Mouse (Mus musculus): ENCODE measurements around the gene Zfp184. TPM values are rescaled to one million over a fixed set of nuclear protein-coding genes. Genes with fewer than 3 reads are reported as not detected.
A peak's percentile ranks its signal among the peaks of the same experiment; 100 is the strongest.

Zfp184 gene
- polyA plus RNA-seq, 1 experiment from 2014 or later = 7.6 TPM

GRCm38 (mm10) chr13:21917040-21917439 is 27.9 kb upstream of the Zfp184 start:
- Histone ChIP-seq H3K9ac (ENCODE audit: low read depth, low read length) (no peak overlapping the region), H3K4me2 (ENCODE audit: low read depth, low read length) (peak overlapping the region; percentile 61), H3K4me3 (ENCODE audit: low read depth, low read length) (peak overlapping the region; percentile 48), H3K9me3 (ENCODE audit: control insufficient read depth, low read length) (no peaks in the 10 kb centered on the region), H3K4me1 (ENCODE audit: control insufficient read depth, insufficient read depth, low read length) (no peaks in the 10 kb centered on the region), H3K36me3 (ENCODE audit: control insufficient read depth, insufficient read depth, low read length) (no peaks in the 10 kb centered on the region), H3K27me3 (replicated peaks; ENCODE audit: control insufficient read depth, insufficient read depth, low read length) (peaks cover 22% of the 10 kb centered on the region), H3K27ac (replicated peaks; ENCODE audit: low read depth, low read length) (no peak overlapping the region)
- peak; percentile 63 for DNase-seq (ENCODE audit: low spot score)
- ATAC-seq (ENCODE audit: low read depth) = no peak; the same call in 1 of the 2 replicates
- 7% methylated on average over 13 of the region's 13 CpGs for WGBS

DNA sequence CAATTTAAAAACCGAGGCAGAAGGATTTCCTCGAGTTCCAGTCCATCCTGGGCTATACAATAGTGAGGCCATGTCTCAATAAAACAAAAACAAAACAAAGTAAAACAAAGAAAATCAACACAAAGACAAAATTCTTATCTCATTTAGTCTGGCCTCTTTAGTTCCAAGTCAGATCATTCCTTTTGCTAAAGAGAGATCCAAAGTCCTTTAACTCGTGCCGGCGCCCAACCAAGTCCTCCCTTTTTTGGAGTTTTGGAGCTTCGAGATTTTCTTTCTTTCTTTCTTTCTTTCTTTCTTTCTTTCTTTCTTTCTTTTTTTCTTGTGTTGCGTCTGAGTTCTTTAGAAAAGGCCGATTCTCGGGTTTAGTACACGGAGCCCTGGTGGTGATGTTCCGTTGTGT is 27.4 kb upstream of the Zfp184 start:
- peak overlapping the region; percentile 61 for H3K4me2 ChIP-seq (ENCODE audit: low read depth, low read length)
- H3K27ac ChIP-seq (replicated peaks; ENCODE audit: low read depth, low read length) = no peak overlapping the region
- H3K36me3 ChIP-seq (ENCODE audit: control insufficient read depth, insufficient read depth, low read length) = no peaks in the 10 kb centered on the region
- WGBS = 2% methylated on average over 11 of the region's 11 CpGs
- DNase-seq (ENCODE audit: low spot score) = no peak
- no peak overlapping the region for H3K9ac ChIP-seq (ENCODE audit: low read depth, low read length)
- H3K4me3 ChIP-seq (ENCODE audit: low read depth, low read length) = peak overlapping the region; percentile 48
- H3K9me3 ChIP-seq (ENCODE audit: control insufficient read depth, low read length) = no peaks in the 10 kb centered on the region
- H3K27me3 ChIP-seq (replicated peaks; ENCODE audit: control insufficient read depth, insufficient read depth, low read length) = peaks cover 22% of the 10 kb centered on the region
- H3K4me1 ChIP-seq (ENCODE audit: control insufficient read depth, insufficient read depth, low read length) = no peaks in the 10 kb centered on the region
- no peak for ATAC-seq (ENCODE audit: low read depth)

DNA sequence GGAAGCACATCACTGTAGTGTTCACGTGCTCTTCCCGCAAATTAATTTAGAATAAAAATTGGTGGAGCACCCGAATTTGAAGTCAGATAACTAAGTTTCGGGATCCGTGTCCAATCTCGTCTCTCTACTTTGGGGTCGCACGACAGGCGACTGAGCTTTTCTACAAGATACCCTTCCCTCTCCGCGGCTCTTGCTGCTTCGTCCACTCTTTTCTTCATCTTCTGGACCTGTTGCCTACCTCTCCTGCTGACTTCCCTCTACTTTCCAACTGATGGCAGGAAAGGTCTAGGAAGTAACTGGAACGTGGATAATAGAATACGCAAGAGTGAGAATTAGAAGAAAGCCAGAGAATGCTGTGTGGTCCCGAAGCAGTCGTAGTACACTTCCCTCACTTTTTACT is 26.9 kb upstream of the Zfp184 start:
- Histone ChIP-seq H3K27ac (replicated peaks; ENCODE audit: low read depth, low read length) (no peak overlapping the region), H3K4me2 (ENCODE audit: low read depth, low read length) (peak overlapping the region; percentile 61), H3K36me3 (ENCODE audit: control insufficient read depth, insufficient read depth, low read length) (no peaks in the 10 kb centered on the region), H3K9me3 (ENCODE audit: control insufficient read depth, low read length) (no peaks in the 10 kb centered on the region), H3K9ac (ENCODE audit: low read depth, low read length) (peak overlapping the region; percentile 10; the same call in 1 of the 2 replicates), H3K4me1 (ENCODE audit: control insufficient read depth, insufficient read depth, low read length) (no peaks in the 10 kb centered on the region), H3K27me3 (replicated peaks; ENCODE audit: control insufficient read depth, insufficient read depth, low read length) (peaks cover 22% of the 10 kb centered on the region), H3K4me3 (ENCODE audit: low read depth, low read length) (peak overlapping the region; percentile 48)
- ATAC-seq (ENCODE audit: low read depth) (no peak), DNase-seq (ENCODE audit: low spot score) (no peak)
- under 1% methylated on average over 16 of the region's 16 CpGs for WGBS

- peak overlapping the region; percentile 48 for H3K4me3 ChIP-seq (ENCODE audit: low read depth, low read length)
- H3K27me3 ChIP-seq (replicated peaks; ENCODE audit: control insufficient read depth, insufficient read depth, low read length) = peaks cover 22% of the 10 kb centered on the region
- DNase-seq (ENCODE audit: low spot score) = peak; percentile 87
- H3K4me1 ChIP-seq (ENCODE audit: control insufficient read depth, insufficient read depth, low read length) = no peaks in the 10 kb centered on the region
- ATAC-seq (ENCODE audit: low read depth) = peak; percentile 90
- H3K9me3 ChIP-seq (ENCODE audit: control insufficient read depth, low read length) = no peaks in the 10 kb centered on the region
- under 1% methylated on average over 38 of the region's 38 CpGs for WGBS
- peak overlapping the region; percentile 61 for H3K4me2 ChIP-seq (ENCODE audit: low read depth, low read length)
- no peaks in the 10 kb centered on the region for H3K36me3 ChIP-seq (ENCODE audit: control insufficient read depth, insufficient read depth, low read length)
- peak overlapping the region; percentile 62 for H3K9ac ChIP-seq (ENCODE audit: low read depth, low read length)
- H3K27ac ChIP-seq (replicated peaks; ENCODE audit: low read depth, low read length) = no peak overlapping the region
Observed at GRCm38 (mm10) chr13:21918570-21919419, 26.1 kb upstream of the Zfp184 start.

DNA sequence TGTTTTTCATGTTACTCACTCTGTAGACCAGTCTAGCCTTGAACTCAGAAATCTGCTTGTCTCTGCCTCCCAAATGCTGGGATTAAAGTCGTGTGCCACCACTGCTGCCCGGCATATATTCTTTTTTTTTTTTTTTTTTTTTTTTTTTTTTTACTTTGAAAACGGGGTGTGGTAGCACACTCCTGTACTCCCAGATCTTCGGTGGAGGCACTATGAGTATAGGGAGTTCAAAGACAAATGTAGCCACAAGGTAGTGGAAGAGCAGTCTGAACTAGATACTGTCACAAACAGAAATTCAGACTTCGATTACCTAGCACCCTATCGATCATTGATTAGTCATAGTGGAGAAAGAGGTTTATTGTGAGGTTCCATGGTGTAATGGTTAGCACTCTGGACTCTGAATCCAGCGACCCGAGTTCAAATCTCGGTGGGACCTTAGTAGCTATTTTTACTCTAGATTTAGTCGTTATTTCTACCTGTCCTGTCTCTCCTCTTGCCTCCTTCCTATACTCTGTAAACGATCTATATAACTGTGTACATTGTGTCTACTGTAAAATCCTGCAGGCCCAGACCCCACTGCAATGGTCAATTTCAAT is 25.0 kb upstream of the Zfp184 start:
- no peak overlapping the region for H3K9ac ChIP-seq (ENCODE audit: low read depth, low read length)
- H3K36me3 ChIP-seq (ENCODE audit: control insufficient read depth, insufficient read depth, low read length) = no peaks in the 10 kb centered on the region
- H3K4me3 ChIP-seq (ENCODE audit: low read depth, low read length) = peak overlapping the region; percentile 48; the same call in 1 of the 2 replicates
- H3K27ac ChIP-seq (replicated peaks; ENCODE audit: low read depth, low read length) = no peak overlapping the region
- no peak overlapping the region for H3K4me2 ChIP-seq (ENCODE audit: low read depth, low read length)
- DNase-seq (ENCODE audit: low spot score) (no peak), ATAC-seq (ENCODE audit: low read depth) (no peak)
- H3K9me3 ChIP-seq (ENCODE audit: control insufficient read depth, low read length) = no peaks in the 10 kb centered on the region
- H3K4me1 ChIP-seq (ENCODE audit: control insufficient read depth, insufficient read depth, low read length) = no peaks in the 10 kb centered on the region
- 4% methylated on average over 11 of the region's 11 CpGs for WGBS
- peaks cover 18% of the 10 kb centered on the region for H3K27me3 ChIP-seq (replicated peaks; ENCODE audit: control insufficient read depth, insufficient read depth, low read length)

DNA sequence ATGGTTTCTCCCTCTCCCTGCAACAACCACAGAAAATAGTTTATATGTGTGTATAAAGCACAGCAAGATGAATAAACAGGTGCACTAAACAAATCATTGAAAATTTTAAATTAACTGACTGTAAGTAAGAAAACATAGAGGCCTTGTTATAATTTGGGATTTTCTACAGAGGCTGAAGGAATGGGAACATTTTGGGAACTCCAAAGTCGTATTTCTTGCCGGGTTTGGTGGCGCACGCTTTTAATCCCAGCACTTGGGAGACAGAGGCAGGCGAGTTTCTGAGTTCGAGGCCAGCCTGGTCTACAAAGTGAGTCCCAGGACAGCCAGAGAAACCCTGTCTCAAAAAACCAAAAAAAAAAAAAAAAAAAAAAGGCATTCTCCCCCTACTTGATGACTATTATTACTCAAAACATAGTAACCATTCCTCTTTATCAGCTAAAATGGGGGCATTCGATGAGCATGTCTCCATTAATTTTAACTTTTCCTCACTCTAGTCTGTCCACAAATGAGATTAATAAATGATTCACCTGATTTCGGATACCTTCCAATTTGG is 24.1 kb upstream of the Zfp184 start:
- Histone ChIP-seq H3K4me1 (ENCODE audit: control insufficient read depth, insufficient read depth, low read length) (no peaks in the 10 kb centered on the region), H3K27me3 (replicated peaks; ENCODE audit: control insufficient read depth, insufficient read depth, low read length) (peaks cover 10% of the 10 kb centered on the region; the same call in 1 of the 2 replicates), H3K9me3 (ENCODE audit: control insufficient read depth, low read length) (no peaks in the 10 kb centered on the region), H3K27ac (replicated peaks; ENCODE audit: low read depth, low read length) (no peak overlapping the region), H3K4me2 (ENCODE audit: low read depth, low read length) (no peak overlapping the region), H3K4me3 (ENCODE audit: low read depth, low read length) (no peak overlapping the region), H3K9ac (ENCODE audit: low read depth, low read length) (no peak overlapping the region), H3K36me3 (ENCODE audit: control insufficient read depth, insufficient read depth, low read length) (no peaks in the 10 kb centered on the region)
- DNase-seq (ENCODE audit: low spot score) = no peak
- ATAC-seq (ENCODE audit: low read depth) = no peak
- 28% methylated on average over 8 of the region's 8 CpGs for WGBS

DNA sequence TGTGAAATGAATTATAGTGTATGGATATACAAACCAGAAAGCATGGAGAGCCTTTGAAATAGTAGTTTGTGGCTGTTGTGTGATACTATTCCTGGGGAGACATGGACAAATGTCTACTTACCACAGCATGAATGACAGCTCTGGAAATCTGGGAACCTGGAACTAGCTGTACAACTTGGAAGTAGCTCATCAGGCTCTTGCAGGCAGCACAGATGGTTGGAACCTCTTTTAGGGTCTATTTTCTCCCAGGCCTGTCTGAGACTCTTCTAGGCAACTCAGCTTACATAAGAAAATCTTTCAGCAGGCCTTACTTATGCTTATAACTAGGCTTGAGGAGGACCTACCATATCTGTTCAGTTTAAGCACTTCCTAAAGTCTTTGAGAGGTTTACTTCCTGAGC is 21.5 kb upstream of the Zfp184 start:
- Histone ChIP-seq H3K36me3 (ENCODE audit: control insufficient read depth, insufficient read depth, low read length) (no peaks in the 10 kb centered on the region), H3K27ac (replicated peaks; ENCODE audit: low read depth, low read length) (no peak overlapping the region), H3K4me2 (ENCODE audit: low read depth, low read length) (no peak overlapping the region), H3K9ac (ENCODE audit: low read depth, low read length) (no peak overlapping the region), H3K4me1 (ENCODE audit: control insufficient read depth, insufficient read depth, low read length) (no peaks in the 10 kb centered on the region), H3K27me3 (replicated peaks; ENCODE audit: control insufficient read depth, insufficient read depth, low read length) (no peaks in the 10 kb centered on the region), H3K4me3 (ENCODE audit: low read depth, low read length) (no peak overlapping the region), H3K9me3 (ENCODE audit: control insufficient read depth, low read length) (no peaks in the 10 kb centered on the region)
- DNase-seq (ENCODE audit: low spot score) = no peak
- ATAC-seq (ENCODE audit: low read depth) = no peak

DNA sequence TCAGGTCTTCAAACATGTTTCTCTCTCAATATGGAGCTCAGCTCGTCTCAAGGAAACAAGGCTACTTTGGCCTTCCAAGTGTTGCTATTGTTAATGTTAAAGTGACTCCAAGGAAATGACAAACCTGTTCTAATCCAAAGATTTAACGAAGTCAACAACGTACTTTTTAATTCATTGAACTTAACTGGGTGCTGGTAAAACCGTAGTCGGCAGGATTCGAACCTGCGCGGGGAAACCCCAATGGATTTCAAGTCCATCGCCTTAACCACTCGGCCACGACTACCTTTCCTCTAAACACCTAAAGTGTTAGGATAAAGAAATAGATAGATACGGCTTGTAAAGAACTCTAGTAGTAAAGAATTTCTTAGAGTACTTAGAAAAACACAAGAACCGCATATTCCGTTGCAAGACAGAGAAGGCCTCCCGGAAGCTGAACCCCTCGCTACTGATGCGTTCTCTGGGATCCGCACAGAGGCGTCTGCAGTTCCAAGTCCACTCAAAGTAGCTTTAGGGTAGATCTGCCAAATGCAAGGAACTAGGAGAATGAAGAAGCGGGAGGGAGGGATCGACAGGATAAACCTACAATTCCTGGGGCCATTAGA is 20.1 kb upstream of the Zfp184 start:
- peak overlapping the region; percentile 25 for H3K4me2 ChIP-seq (ENCODE audit: low read depth, low read length)
- H3K4me3 ChIP-seq (ENCODE audit: low read depth, low read length) = no peak overlapping the region
- H3K4me1 ChIP-seq (ENCODE audit: control insufficient read depth, insufficient read depth, low read length) = no peaks in the 10 kb centered on the region
- ATAC-seq (ENCODE audit: low read depth) (0 out of 2 replicates have a peak, but pooled peaks have one; percentile 44), DNase-seq (ENCODE audit: low spot score) (peak; percentile 14)
- no peaks in the 10 kb centered on the region for H3K9me3 ChIP-seq (ENCODE audit: control insufficient read depth, low read length)
- no peaks in the 10 kb centered on the region for H3K27me3 ChIP-seq (replicated peaks; ENCODE audit: control insufficient read depth, insufficient read depth, low read length)
- H3K36me3 ChIP-seq (ENCODE audit: control insufficient read depth, insufficient read depth, low read length) = no peaks in the 10 kb centered on the region
- WGBS = 7% methylated on average over 21 of the region's 21 CpGs
- no peak overlapping the region for H3K9ac ChIP-seq (ENCODE audit: low read depth, low read length)
- H3K27ac ChIP-seq (replicated peaks; ENCODE audit: low read depth, low read length) = no peak overlapping the region

Measured in embryonic facial prominence, embryonic 14.5 days (tissue).